ENCODE assay signal across 16 mouse cellular contexts in genomic region chr1:161252365-161252764, GRCm38 (mm10). TPM values are rescaled to one million over a fixed set of nuclear protein-coding genes. Genes with fewer than 3 reads are reported as not detected.
DNase-seq lines count a peak whose midpoint lies in the region; ATAC-seq and TF ChIP-seq lines count a peak whose summit lies in the region.
"Had no signal": no experiment of that assay in that cellular context is flagged by ENCODE, and none has a peak within 500 bp of the region (broad histone marks: within the 10 kb centered on the region; RNA-seq: fewer than 3 reads in every experiment).

No protein-coding gene starts in this region.

- peak; percentile 92 for TF ChIP-seq EP300 in liver, embryonic 14.5 days (IDR thresholded peaks at IDR 0.05; ENCODE audit: low read depth)
- TF ChIP-seq EP300 in stomach, postnatal 0 days (optimal IDR thresholded peaks at IDR 0.05): no peak

- H3K4me2 ChIP-seq in liver, embryonic 14.5 days (ENCODE audit: low read depth): peak overlapping the region; percentile 89
- H3K4me2 ChIP-seq in stomach, postnatal 0 days (replicated peaks; ENCODE audit: low read depth): no peak overlapping the region
- H3K4me2 ChIP-seq: hindbrain, embryonic 13.5 days had no signal

- no peak for TF ChIP-seq POLR2A in spleen, adult 2 months (IDR thresholded peaks at IDR 0.05; ENCODE audit: low read depth, low read length)

- no peak for DNase-seq in spleen, adult 2 months (ENCODE audit: low read depth in 1 of 2, low spot score in 2 of 2)
- no peak for DNase-seq in spleen, adult 18-20 months
- DNase-seq in liver, embryonic 14.5 days (ENCODE audit: low read depth in 3 of 3, low spot score in 3 of 3): peak; percentile 63 to 69 (median 65)
- DNase-seq in layer of hippocampus, postnatal 14 days (ENCODE audit: low spot score in 2 of 2): no peak
- DNase-seq in right cerebral cortex, postnatal 10 days (ENCODE audit: low spot score in 2 of 2): no peak
- no peak for DNase-seq in stomach, postnatal 0 days (ENCODE audit: low spot score)
- DNase-seq: adrenal gland, postnatal 10 days; cerebellum, adult 8-10 months; gastrocnemius, postnatal 36 days; kidney, adult 9 months; kidney, postnatal 4 days; lung, adult 2 months had no signal

- WGBS in spleen, adult 2 months: 82% methylated on average over 9 of the region's 9 CpGs
- WGBS in liver, embryonic 14.5 days (ENCODE audit: insufficient replicate concordance): 14% methylated on average over 9 of the region's 9 CpGs
- WGBS in stomach, postnatal 0 days: 78% methylated on average over 9 of the region's 9 CpGs

- no peaks in the 10 kb centered on the region for H3K9me3 ChIP-seq in erythroblast, embryonic 14.5 days (ENCODE audit: control insufficient read depth, low read length)
- no peaks in the 10 kb centered on the region for H3K9me3 ChIP-seq in liver, embryonic 14.5 days (ENCODE audit: control insufficient read depth, low read length)
- no peaks in the 10 kb centered on the region for H3K9me3 ChIP-seq in stomach, postnatal 0 days (ENCODE audit: control insufficient read depth, low read length)
- H3K9me3 ChIP-seq: hindbrain, embryonic 13.5 days; limb, embryonic 10.5 days had no signal

- ATAC-seq in erythroblast, adult 5-6 weeks (replicated peaks; ENCODE audit: low FRiP score, poor library complexity, severe bottlenecking): no peak
- ATAC-seq in liver, embryonic 14.5 days (ENCODE audit: insufficient read depth): peak; percentile 74
- no peak for ATAC-seq in stomach, postnatal 0 days (ENCODE audit: low FRiP score, low TSS enrichment)

- peaks cover 98% of the 10 kb centered on the region for H3K4me1 ChIP-seq in erythroblast, embryonic 14.5 days (ENCODE audit: control insufficient read depth)
- peaks cover 6% of the 10 kb centered on the region; the same call in 1 of the 2 replicates for H3K4me1 ChIP-seq in spleen, adult 2 months (ENCODE audit: control insufficient read depth, insufficient read depth, insufficient read length)
- H3K4me1 ChIP-seq in liver, embryonic 14.5 days (replicated peaks; ENCODE audit: control insufficient read depth in 2 of 2, insufficient read depth in 2 of 2, low read length in 1 of 2): peaks cover 67 to 78% of the 10 kb centered on the region in 2 experiments
- peaks cover 3% of the 10 kb centered on the region for H3K4me1 ChIP-seq in stomach, postnatal 0 days (replicated peaks; ENCODE audit: control insufficient read depth, insufficient read depth)

- H3K27ac ChIP-seq in spleen, adult 2 months (ENCODE audit: insufficient read depth, low read length): peak overlapping the region; percentile 24; the same call in 1 of the 2 replicates
- peak overlapping the region; percentile 49 for H3K27ac ChIP-seq in liver, embryonic 14.5 days
- no peak overlapping the region for H3K27ac ChIP-seq in stomach, postnatal 0 days (replicated peaks)
- H3K27ac ChIP-seq: hindbrain, embryonic 13.5 days; limb, embryonic 10.5 days had no signal

- no peak overlapping the region for H3K9ac ChIP-seq in liver, embryonic 14.5 days (replicated peaks)
- no peak overlapping the region for H3K9ac ChIP-seq in stomach, postnatal 0 days (ENCODE audit: low read length)
- H3K9ac ChIP-seq: hindbrain, embryonic 13.5 days had no signal

- TF ChIP-seq CTCF in spleen, adult 2 months (IDR thresholded peaks at IDR 0.05; ENCODE audit: extremely low read depth, insufficient read depth, insufficient read length, insufficient replicate concordance): no peak
- TF ChIP-seq CTCF in liver, embryonic 14.5 days (IDR thresholded peaks at IDR 0.05; ENCODE audit: low read depth): no peak
- no peak for TF ChIP-seq CTCF in stomach, postnatal 0 days (IDR thresholded peaks at IDR 0.05; ENCODE audit: low read depth)

- H3K27me3 ChIP-seq in erythroblast, embryonic 14.5 days (ENCODE audit: control insufficient read depth): no peaks in the 10 kb centered on the region
- no peaks in the 10 kb centered on the region for H3K27me3 ChIP-seq in spleen, adult 2 months (ENCODE audit: control insufficient read depth, insufficient read depth, low read length)
- no peaks in the 10 kb centered on the region for H3K27me3 ChIP-seq in liver, embryonic 14.5 days (ENCODE audit: control insufficient read depth, insufficient read depth, low read length)
- no peaks in the 10 kb centered on the region for H3K27me3 ChIP-seq in stomach, postnatal 0 days (ENCODE audit: control insufficient read depth, insufficient read depth, low read length)

- peak overlapping the region; percentile 41 for H3K4me3 ChIP-seq in erythroblast, embryonic 14.5 days (replicated peaks)
- H3K4me3 ChIP-seq in spleen, adult 2 months (ENCODE audit: extremely low read depth, insufficient read depth, insufficient read length): no peak overlapping the region
- H3K4me3 ChIP-seq in liver, embryonic 14.5 days (ENCODE audit: insufficient read depth in 1 of 2, low read depth in 2 of 2, low read length in 2 of 2): peak overlapping the region in 1 of 2 experiments; percentile 13; a peak in 3 of 4 replicates
- H3K4me3 ChIP-seq in stomach, postnatal 0 days (ENCODE audit: low read depth, low read length): no peak overlapping the region
- H3K4me3 ChIP-seq: hindbrain, embryonic 13.5 days; limb, embryonic 10.5 days had no signal

- peaks cover 9% of the 10 kb centered on the region for H3K36me3 ChIP-seq in erythroblast, embryonic 14.5 days (ENCODE audit: control insufficient read depth)
- H3K36me3 ChIP-seq in spleen, adult 2 months (ENCODE audit: control insufficient read depth, insufficient read depth, low read length): no peaks in the 10 kb centered on the region
- no peaks in the 10 kb centered on the region for H3K36me3 ChIP-seq in liver, embryonic 14.5 days (replicated peaks; ENCODE audit: control insufficient read depth, insufficient read depth, low read depth)
- no peaks in the 10 kb centered on the region for H3K36me3 ChIP-seq in stomach, postnatal 0 days (ENCODE audit: control insufficient read depth, insufficient read depth, low read length)
- H3K36me3 ChIP-seq: hindbrain, embryonic 13.5 days had no signal

RNA-seq across cellular contexts. Expression of gene Prdx6, which starts 1.3 kb away (rescaled TPM):
- polyA plus RNA-seq in erythroblast, embryonic 14.5 days (2012): 1.5 and 1.8 TPM in 2 replicates
- total RNA-seq in erythroblast, adult 5-6 weeks (2015; ENCODE audit: low replicate concordance): 41.2 and 61.1 TPM in 2 replicates
- total RNA-seq in erythroblast, adult 5-6 weeks (2017; ENCODE audit: low replicate concordance): 40.3 and 63.1 TPM in 2 replicates
- 28.4 and 29.0 TPM in 2 replicates for polyA plus RNA-seq in spleen, adult 2 months (2012; rRNA removed)
- polyA plus RNA-seq in liver, embryonic 14.5 days (2012; rRNA removed): 63.6 and 106 TPM in 2 replicates
- 341 and 350 TPM in 2 replicates for polyA plus RNA-seq in liver, embryonic 14.5 days (2014; fragmentation: Nextera tagmentation; extraction: Ambion mirVana)
- total RNA-seq in layer of hippocampus, postnatal 14 days (2021): 100 to 1,000 TPM; 268 to 278 TPM
- 278 and 293 TPM in 2 replicates for polyA plus RNA-seq in stomach, postnatal 0 days (2015; fragmentation: Nextera tagmentation; extraction: Ambion mirVana)

Comparison
In these comparisons a context has a peak if more than half of its experiments do, and no peak if none do; other contexts are left out.
1. DNase-seq: peak in liver, embryonic 14.5 days (3 of 3); none in spleen, adult 2 months (0 of 2), spleen, adult 18-20 months (0 of 2), layer of hippocampus, postnatal 14 days (0 of 2), right cerebral cortex, postnatal 10 days (0 of 2) and stomach, postnatal 0 days (single experiment).
2. RNA of gene Prdx6, which starts 1.3 kb away (polyA plus RNA-seq): 63.6 to 350 TPM in liver, embryonic 14.5 days, 278 to 293 TPM in stomach, postnatal 0 days and 28.4 to 29.0 TPM in spleen, adult 2 months; 1.5 to 1.8 TPM in erythroblast, embryonic 14.5 days; every median in the first group is over 10 times any median in the second.